Mouse (Mus musculus) forebrain, embryonic 13.5 days (tissue): ENCODE results near the gene Tmem239. TPM values are rescaled to one million over a fixed set of nuclear protein-coding genes. Genes with fewer than 3 reads are reported as not detected.

ENCODE experiments used
- polyA plus RNA-seq: library from polyadenylated mRNA; unstranded; fragments of >200 nt; fragmentation: Nextera tagmentation; extraction: Ambion mirVana; gene quantifications from 2 replicates; pipeline ENCODE4 v1.2.1, GENCODE M21; 2015

Gene Tmem239
- polyA plus RNA-seq, 1 experiment from 2014 or later, result not detected

Other genes starting within 250 kb of the Tmem239 start
- gene Snrpb, start 227.1 kb upstream of the Tmem239 start, polyA plus RNA-seq, result 590 and 601 TPM in 2 replicates
- not detected in 2 replicates for gene Tmc2, start 211.3 kb upstream of the Tmem239 start, polyA plus RNA-seq
- gene Nop56, start 132.0 kb upstream of the Tmem239 start, polyA plus RNA-seq, result 288 and 308 TPM in 2 replicates
- gene Idh3b, start 121.9 kb upstream of the Tmem239 start, polyA plus RNA-seq, result 153 and 172 TPM in 2 replicates
- gene Ebf4, start 111.3 kb upstream of the Tmem239 start, polyA plus RNA-seq, result 2.1 and 2.6 TPM in 2 replicates
- gene Cpxm1, start 8.9 kb upstream of the Tmem239 start, polyA plus RNA-seq, result 11.8 and 12.3 TPM in 2 replicates
- gene Gm28372, start 1.2 kb upstream of the Tmem239 start, polyA plus RNA-seq, result 0.09 and 0.34 TPM in 2 replicates
- 0.25 and 0.48 TPM in 2 replicates for gene 1700020A23Rik, start 1.2 kb upstream of the Tmem239 start, polyA plus RNA-seq
- 125 and 130 TPM in 2 replicates for gene Vps16, start 17.9 kb downstream of the Tmem239 start, polyA plus RNA-seq
- gene Pced1a, start 18.2 kb downstream of the Tmem239 start, polyA plus RNA-seq, result 9.0 and 10.2 TPM in 2 replicates
- 120 and 122 TPM in 2 replicates for gene Ptpra, start 43.8 kb downstream of the Tmem239 start, polyA plus RNA-seq
- 73.3 and 82.9 TPM in 2 replicates for gene Mrps26, start 157.3 kb downstream of the Tmem239 start, polyA plus RNA-seq
- gene Oxt, start 169.7 kb downstream of the Tmem239 start, polyA plus RNA-seq, result not detected in 2 replicates
- gene Avp, start 176.1 kb downstream of the Tmem239 start, polyA plus RNA-seq, result 1.2 and 1.8 TPM in 2 replicates
- 14.7 and 14.8 TPM in 2 replicates for gene Fastkd5, start 223.5 kb downstream of the Tmem239 start, polyA plus RNA-seq
- gene Ubox5, start 223.6 kb downstream of the Tmem239 start, polyA plus RNA-seq, result 13.0 and 15.5 TPM in 2 replicates
- 5.0 and 5.8 TPM in 2 replicates for gene Lzts3, start 236.3 kb downstream of the Tmem239 start, polyA plus RNA-seq